Mouse (Mus musculus) hindbrain, embryonic 10.5 days (tissue): ENCODE results near the gene Rdm1. TPM values are rescaled to one million over a fixed set of nuclear protein-coding genes. Genes with fewer than 3 reads are reported as not detected.
A peak's percentile ranks its signal among the peaks of the same experiment; 100 is the strongest.

Source experiments
- DNase-seq: peaks from one replicate; pipeline ENCODE4 v3.0.0-alpha.2; 2017; ENCODE audit warnings: low spot score
- H3K27ac ChIP-seq: fragments of 300-500 bp; sonication (generic); 2 replicates; pipeline ENCODE4 v1.5.1; 2016; ENCODE audit warnings: mild to moderate bottlenecking, moderate library complexity
- H3K27me3 ChIP-seq: fragments of 300-500 bp; sonication (generic); 2 replicates; pipeline ENCODE4 v1.6.1; 2016; ENCODE audit warnings: mild to moderate bottlenecking; ENCODE audit not compliant: poor library complexity, insufficient read depth, severe bottlenecking
- H3K36me3 ChIP-seq: fragments of 300-500 bp; sonication (generic); 2 replicates; pipeline ENCODE4 v1.6.1; 2016; ENCODE audit warnings: mild to moderate bottlenecking, moderate library complexity
- H3K4me1 ChIP-seq: fragments of 300-500 bp; sonication (generic); replicated peaks from 2 replicates; pipeline ENCODE4 v1.6.1; 2016; ENCODE audit warnings: mild to moderate bottlenecking
- H3K4me3 ChIP-seq: fragments of 300-500 bp; sonication (generic); 2 replicates; pipeline ENCODE4 v1.5.1; 2016; ENCODE audit warnings: mild to moderate bottlenecking, moderate library complexity
- H3K9me3 ChIP-seq: fragments of 300-500 bp; sonication (generic); 2 replicates; pipeline ENCODE4 v1.6.1; 2016; ENCODE audit warnings: mild to moderate bottlenecking, moderate library complexity
- WGBS: fragments of 180-500 bp; shearing (Covaris S2); methylation state at CpG from one replicate; pipeline ENCODE4 v1.1.7; 2016; 5-methylcytosine and 5-hydroxymethylcytosine counted together
- polyA plus RNA-seq: library from polyadenylated mRNA; unstranded; fragments of >200 nt; fragmentation: Nextera tagmentation; extraction: Ambion mirVana; gene quantifications from 2 replicates; pipeline ENCODE4 v1.2.1, GENCODE M21; 2016

The Rdm1 gene
- polyA plus RNA-seq, 1 experiment from 2014 or later, result 39.4 TPM

GRCm38 (mm10) chr11:101680634-101681325 lies 53.8 kb downstream of the Rdm1 start:
- DNase-seq, result no peak
- 51% methylated on average over 3 of the region's 3 CpGs for whole genome bisulfite sequencing

GRCm38 (mm10) chr11:101681968-101682367 lies 55.0 kb downstream of the Rdm1 start:
- Histone ChIP-seq H3K27ac (no peak overlapping the region), H3K4me1 (peaks cover 17% of the 10 kb centered on the region), H3K36me3 (no peaks in the 10 kb centered on the region), H3K9me3 (no peaks in the 10 kb centered on the region), H3K27me3 (no peaks in the 10 kb centered on the region), H3K4me3 (no peak overlapping the region)
- WGBS, result 82% methylated on average over 1 of the region's 1 CpGs
- no peak for DNase-seq

More at GRCm38 (mm10) chr11:101680634-101681325, 53.8 kb downstream of the Rdm1 start:
- Histone ChIP-seq H3K27me3 (no peaks in the 10 kb centered on the region), H3K36me3 (no peaks in the 10 kb centered on the region), H3K27ac (peak overlapping the region; percentile 75), H3K4me3 (no peak overlapping the region), H3K9me3 (no peaks in the 10 kb centered on the region), H3K4me1 (peaks cover 17% of the 10 kb centered on the region)

GRCm38 (mm10) chr11:101682410-101682960 lies 55.5 kb downstream of the Rdm1 start:
- no peak for DNase-seq

More at GRCm38 (mm10) chr11:101682410-101682960, 55.5 kb downstream of the Rdm1 start:
- no peaks in the 10 kb centered on the region for H3K9me3 ChIP-seq
- H3K27ac ChIP-seq, result no peak overlapping the region
- H3K4me3 ChIP-seq, result no peak overlapping the region
- no peaks in the 10 kb centered on the region for H3K36me3 ChIP-seq
- peaks cover 20% of the 10 kb centered on the region for H3K4me1 ChIP-seq
- no peaks in the 10 kb centered on the region for H3K27me3 ChIP-seq
- WGBS, result 76% methylated on average over 7 of the region's 7 CpGs

Other genes with a start within 250 kb of the Rdm1 start
- gene Aarsd1, start 209.6 kb upstream of the Rdm1 start, polyA plus RNA-seq, result 91.4 and 99.8 TPM in 2 replicates
- gene Gm27029, start 202.4 kb upstream of the Rdm1 start, polyA plus RNA-seq, result 9.4 and 10.2 TPM in 2 replicates
- gene Rundc1, start 202.1 kb upstream of the Rdm1 start, polyA plus RNA-seq, result 20.5 and 25.3 TPM in 2 replicates
- gene Ptges3l, start 201.9 kb upstream of the Rdm1 start, polyA plus RNA-seq, result 4.0 and 4.5 TPM in 2 replicates
- 414 and 455 TPM in 2 replicates for gene Rpl27, start 184.9 kb upstream of the Rdm1 start, polyA plus RNA-seq
- 3.5 and 3.6 TPM in 2 replicates for gene Ifi35, start 178.8 kb upstream of the Rdm1 start, polyA plus RNA-seq
- 97.9 and 208 TPM in 2 replicates for gene Rnd2, start 162.2 kb upstream of the Rdm1 start, polyA plus RNA-seq
- 61.1 and 108 TPM in 2 replicates for gene Vat1, start 161.0 kb upstream of the Rdm1 start, polyA plus RNA-seq
- gene Brca1, start 75.2 kb upstream of the Rdm1 start, polyA plus RNA-seq, result 16.1 and 25.3 TPM in 2 replicates
- gene Nbr1, start 75.0 kb upstream of the Rdm1 start, polyA plus RNA-seq, result 71.0 and 81.8 TPM in 2 replicates
- 1.7 and 4.3 TPM in 2 replicates for gene Tmem106a, start 45.0 kb upstream of the Rdm1 start, polyA plus RNA-seq
- not detected in 2 replicates for gene Gm11634, start 27.9 kb upstream of the Rdm1 start, polyA plus RNA-seq
- gene Arl4d, start 38.3 kb downstream of the Rdm1 start, polyA plus RNA-seq, result 7.9 and 9.4 TPM in 2 replicates
- gene Dhx8, start 105.7 kb downstream of the Rdm1 start, polyA plus RNA-seq, result 37.1 and 42.2 TPM in 2 replicates
- 7.6 and 8.8 TPM in 2 replicates for gene Etv4, start 158.2 kb downstream of the Rdm1 start, polyA plus RNA-seq